Mouse (Mus musculus): ENCODE measurements around the gene Slc16a6.
"Not testable (repeated sequence)": the region's sequence is repeated elsewhere in the genome, so short reads cannot be mapped to it uniquely, and the experiment has no call there.

The Slc16a6 gene

GRCm38 (mm10) chr11:109473171-109474085 is at the start of gene Slc16a6, which contains the start of gene Arsg:
TSS of gene Slc16a6 (minus strand) at chr11:109473598.
TSS of gene Arsg (plus strand) at chr11:109473374.
- peak; percentile 94 for DNase-seq (ENCODE audit: low read depth)

DNA sequence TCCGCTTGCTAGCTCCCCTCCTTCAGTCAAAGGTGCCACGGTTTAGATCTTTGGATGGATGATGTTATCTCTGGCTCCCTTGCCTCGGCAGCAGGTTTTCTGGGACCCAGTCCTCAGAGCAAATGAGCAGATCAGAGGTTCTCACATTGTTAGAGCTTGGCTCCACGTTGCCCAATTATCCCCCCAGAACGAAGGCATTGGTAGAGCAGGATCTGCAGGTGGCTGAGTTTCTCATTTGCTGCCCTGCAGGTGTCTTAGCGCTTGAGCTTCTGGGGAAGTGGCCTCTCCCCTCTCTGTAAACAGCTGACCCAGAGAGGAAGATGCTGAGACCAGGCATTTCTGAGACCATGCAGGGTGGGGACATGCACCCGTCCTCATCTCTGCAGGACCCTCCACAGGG is 47.6 kb upstream of the Slc16a6 start:
- DNase-seq (ENCODE audit: low read depth) = no peak

- no peak for DNase-seq (ENCODE audit: low read depth)
These were observed 44.4 kb upstream of the Slc16a6 start for GRCm38 (mm10) chr11:109517816-109518215.

DNA sequence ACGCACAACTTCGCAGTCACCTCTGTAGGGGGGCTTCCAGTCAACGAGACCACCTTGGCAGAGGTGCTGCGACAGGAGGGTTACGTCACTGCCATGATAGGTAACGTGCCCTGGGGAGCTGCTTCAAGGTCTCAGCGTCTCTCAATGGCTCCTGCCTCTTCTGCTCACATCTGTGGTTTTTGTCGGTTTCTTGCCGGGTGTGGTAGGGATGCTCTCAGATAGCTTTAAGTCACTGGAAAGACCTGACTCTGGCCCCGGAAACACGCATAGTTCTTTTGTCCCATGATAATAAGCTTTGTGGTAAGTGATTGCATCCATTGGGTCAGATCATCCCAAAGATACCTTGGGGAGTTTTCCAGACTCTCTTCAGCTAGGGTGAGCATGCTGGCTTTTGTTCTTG is 43.9 kb upstream of the Slc16a6 start:
- no peak for DNase-seq (ENCODE audit: low read depth)

DNA sequence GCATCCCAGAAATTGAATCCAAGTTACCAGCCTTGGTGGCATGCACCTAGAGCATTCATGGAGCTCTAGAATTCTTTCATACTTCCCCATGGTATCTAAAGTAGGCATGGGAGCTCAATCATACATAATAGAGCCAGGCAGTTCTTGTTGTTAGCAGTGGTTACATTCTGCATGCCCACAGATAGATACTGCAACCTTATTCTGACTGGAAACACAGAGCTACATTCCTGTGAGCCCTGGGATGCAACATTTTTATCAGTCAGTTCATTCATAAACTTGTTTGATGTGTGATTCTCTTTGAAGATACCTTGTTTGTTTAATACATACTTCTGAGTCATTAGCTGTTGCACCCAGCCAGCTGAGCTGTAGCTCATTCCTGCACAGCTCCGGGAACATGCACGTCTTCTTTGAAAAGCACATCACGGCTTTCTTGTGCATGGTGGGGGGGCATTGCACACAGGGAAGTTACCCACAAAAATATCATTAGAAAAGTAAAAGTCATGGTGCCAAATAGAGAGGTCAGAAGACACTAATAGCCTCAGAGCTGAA is 40.7 kb upstream of the Slc16a6 start:
- no peak for DNase-seq (ENCODE audit: low read depth)

DNA sequence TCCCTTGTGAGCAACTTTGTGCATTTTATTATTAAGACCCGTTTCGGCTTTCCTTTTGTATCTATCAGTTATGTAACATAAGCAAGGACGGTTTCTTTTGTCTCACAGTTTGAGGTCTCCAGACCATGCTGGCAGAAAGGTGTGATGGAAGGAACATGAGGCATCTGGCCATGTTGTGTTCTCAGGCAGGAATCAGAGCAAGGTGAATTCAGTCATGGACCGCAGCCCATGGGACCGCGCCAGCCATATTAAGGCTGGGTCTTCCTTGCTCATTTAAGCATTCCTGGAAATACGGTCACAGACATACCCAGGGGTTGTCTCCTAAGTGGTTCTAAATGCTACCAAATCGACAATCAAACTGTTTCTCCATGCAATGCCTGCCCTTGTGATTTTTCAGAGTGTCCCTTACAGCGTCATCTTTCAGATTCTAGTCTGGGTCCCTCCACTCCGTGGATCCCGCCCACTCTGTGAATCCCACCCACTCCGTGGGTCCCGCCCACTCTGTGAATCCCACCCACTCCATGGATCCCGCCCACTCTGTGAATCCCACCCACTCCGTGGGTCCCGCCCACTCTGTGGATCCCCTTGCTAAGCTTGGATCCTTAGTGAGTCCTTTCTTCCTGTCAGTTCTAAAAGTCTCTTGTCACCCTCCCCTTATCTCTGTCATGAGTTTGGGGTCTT is 39.7 kb upstream of the Slc16a6 start:
- no peak for DNase-seq (ENCODE audit: low read depth)

DNA sequence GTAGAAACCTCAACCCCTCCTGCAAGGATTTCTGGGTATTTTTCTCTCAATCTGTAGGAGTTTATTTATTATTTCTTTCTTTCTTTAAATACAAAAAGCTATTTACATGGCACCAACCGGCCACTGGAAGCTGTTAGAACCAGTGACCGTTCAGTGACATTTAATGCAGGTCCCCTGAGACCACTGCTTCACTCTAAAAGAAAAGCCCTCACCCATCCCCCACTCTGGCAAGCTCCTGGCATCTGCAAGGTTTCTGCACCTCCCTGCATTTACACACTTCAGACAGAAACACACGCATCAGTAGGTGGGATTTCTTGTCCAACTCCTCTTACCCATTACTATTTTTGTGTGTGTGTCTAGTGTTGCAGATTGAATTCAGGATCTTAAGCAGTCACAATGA is 33.7 kb upstream of the Slc16a6 start:
- no peak for DNase-seq (ENCODE audit: low read depth)

DNA sequence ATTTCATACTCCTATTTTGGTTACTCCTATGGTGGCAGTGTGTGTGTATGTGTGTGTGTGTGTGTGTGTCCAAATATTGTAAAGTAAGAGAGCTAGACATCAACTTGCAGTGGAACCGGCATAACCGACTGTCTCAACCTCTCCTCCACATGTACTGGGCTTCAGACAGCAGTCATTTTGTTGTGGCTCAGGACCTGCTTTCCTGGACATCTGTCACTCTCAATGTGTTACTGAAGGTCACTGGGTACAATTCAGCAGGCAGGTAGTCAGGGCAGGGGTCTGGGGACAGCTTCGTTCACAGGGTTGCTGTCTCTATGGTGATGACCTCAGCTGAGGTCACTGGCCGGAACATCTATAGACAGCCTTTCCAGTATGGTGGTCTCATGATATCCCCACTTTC is 32.4 kb upstream of the Slc16a6 start:
- no peak for DNase-seq (ENCODE audit: low read depth)

- no peak for DNase-seq (ENCODE audit: low read depth)
These were observed 31.6 kb upstream of the Slc16a6 start for GRCm38 (mm10) chr11:109504977-109505376.

GRCm38 (mm10) chr11:109500206-109500605 is 26.8 kb upstream of the Slc16a6 start:
- DNase-seq (ENCODE audit: low read depth) = no peak

DNA sequence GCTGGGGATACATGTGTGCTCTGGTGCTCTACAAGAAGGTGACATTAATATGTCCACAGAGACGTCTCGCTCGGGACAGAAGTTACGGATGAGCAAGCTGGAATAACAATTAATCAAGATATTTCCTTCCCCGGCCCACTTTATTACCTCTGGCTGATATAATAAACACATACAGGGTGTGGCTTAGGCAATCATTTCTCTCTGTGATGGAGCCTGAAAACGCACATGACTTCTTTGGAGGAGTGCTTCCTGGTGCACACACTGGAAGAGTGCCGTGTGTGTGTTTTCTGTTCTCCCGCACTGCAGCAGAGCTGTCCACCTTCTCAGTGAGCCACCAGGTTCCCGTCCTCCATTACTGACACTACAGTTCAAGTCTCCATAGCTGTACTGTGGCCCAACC is 24.6 kb upstream of the Slc16a6 start:
- DNase-seq (ENCODE audit: low read depth) = no peak

DNA sequence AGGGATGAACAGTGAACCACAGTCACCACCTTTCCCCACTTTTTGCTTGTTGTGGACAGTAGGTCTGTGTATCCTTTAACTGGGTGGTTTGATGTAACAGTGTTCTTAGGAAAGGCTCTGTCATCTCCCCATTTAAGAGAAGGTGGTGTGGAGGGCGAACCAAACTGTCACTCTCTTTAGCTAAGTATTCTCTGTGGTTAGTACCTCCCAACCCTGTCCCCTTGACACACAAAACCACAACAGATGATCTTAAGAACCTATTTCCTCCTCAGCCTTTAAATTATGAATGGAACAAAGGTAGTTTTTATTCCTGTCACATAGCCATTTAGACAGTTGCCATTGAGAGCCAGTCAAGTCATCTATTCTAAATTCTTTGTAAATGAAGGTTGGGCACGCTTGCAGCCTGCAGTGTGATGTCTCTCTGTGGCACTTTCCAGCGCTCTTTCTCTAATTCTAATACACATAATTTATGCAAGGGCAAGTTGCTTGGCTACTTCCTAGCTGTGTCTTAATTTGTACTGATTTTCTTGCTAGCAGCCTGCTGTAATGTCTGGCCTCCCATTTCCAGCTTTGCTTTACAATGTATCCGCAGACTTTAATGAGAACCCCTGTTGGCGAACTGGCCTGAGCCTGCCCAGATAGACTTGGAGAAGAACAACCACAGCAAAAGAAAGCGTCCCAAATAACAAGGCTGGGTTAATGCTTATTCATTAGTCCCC is 23.8 kb upstream of the Slc16a6 start:
- DNase-seq (ENCODE audit: low read depth) = peak; percentile 70

DNA sequence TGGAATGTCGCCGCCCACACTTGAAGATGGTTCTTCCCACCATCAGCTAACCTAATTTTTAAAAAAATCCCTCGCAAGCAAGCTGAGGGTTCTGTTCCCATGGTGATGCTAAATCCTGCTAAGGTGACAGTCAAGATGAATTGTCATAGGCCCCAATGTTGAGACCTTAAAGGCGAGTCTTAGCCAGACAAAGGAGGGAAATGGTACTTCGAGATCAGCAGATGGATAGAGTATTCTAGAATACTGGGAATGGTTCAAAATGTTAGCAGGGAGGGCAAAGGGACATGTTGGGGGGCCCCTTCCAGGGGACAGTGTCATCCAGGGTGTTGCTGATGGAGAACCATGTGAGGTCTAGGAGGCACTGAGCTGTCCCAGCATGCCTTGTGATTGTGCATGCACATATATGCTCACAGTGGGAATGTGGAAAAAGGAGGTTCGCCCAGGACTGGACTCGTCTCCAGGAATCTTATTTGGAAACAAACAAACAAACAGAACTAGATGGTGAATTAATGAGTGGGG is 23.1 kb upstream of the Slc16a6 start:
- DNase-seq (ENCODE audit: low read depth) = no peak

- DNase-seq (ENCODE audit: low read depth) = peak; percentile 84
These were observed 22.5 kb upstream of the Slc16a6 start for GRCm38 (mm10) chr11:109495771-109496474.

- DNase-seq (ENCODE audit: low read depth) = peak; percentile 72
These were observed 21.7 kb upstream of the Slc16a6 start for GRCm38 (mm10) chr11:109494890-109495770.

DNA sequence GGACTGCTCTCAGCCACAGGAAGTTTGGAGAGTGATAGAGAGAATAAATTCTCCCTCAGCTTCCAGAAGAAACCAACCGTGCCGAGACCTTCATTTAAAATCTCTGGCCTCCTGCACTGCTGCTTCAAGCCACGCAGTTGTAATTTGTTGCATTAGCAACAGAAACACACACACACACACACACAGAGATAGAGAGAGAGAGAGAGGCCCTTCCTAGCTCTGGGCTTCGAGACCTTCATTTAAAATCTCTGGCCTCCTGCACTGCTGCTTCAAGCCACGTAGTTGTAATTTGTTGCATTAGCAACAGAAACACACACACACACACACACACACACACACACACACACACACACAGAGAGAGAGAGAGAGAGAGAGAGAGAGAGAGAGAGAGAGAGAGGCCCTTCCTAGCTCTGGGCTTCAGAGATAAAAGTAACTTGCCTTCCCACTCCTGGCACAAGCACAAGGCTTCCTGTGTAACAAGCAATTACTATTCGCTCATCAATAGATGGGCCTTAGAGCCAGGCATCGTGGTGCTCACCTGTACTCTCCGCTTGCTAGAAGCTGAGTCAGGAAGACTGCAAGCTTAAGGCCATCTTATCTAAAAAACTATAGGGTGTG is 19.6 kb upstream of the Slc16a6 start:
- DNase-seq (ENCODE audit: low read depth) = not testable (repeated sequence)

DNA sequence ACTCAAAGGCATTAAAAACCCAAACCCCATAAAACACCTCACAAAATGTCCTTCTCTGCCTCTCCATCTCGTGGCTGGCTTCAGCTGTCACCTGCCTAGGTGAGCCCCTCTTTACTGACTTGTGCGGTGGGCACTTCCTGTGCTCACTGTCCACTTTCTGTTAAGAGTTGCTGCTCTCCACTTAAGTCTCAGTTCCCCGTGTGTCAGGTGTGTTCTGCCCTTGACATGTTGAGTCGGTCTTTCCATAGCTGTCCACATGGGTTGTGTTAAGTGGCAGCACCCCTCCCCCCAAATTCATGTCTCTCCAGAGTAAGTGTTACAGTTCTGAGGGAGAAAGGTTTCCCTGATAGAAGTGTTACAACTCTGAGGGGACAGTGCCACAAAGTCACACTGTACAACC is 18.4 kb upstream of the Slc16a6 start:
- DNase-seq (ENCODE audit: low read depth) = no peak

DNA sequence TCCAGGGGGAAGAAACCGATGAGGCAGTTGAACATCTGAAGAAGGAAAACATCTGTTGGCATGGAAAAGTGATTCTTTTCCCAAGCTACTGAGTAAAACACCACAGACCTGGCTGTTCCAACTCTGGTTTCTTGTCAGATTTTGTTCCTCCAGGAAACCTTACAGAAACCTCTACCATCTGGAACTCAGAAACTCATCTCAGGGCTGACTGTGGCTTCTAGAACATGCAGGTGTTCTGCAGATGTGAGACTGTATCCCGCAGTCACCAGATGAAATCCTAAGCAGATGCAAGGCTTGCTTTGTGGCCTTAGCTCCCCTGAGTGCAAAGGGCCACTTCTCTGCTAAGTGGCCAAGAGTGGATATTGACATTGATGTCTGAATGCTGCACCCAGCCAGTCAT is 16.4 kb upstream of the Slc16a6 start:
- DNase-seq (ENCODE audit: low read depth) = no peak

- no peak for DNase-seq (ENCODE audit: low read depth)
These were observed 14.7 kb upstream of the Slc16a6 start for GRCm38 (mm10) chr11:109487991-109488684.

Data from induced T-regulatory cell, adult 2 months (primary cell).